Mouse (Mus musculus): ENCODE data around the gene Wfikkn2.

The Wfikkn2 gene

GRCm38 (mm10) chr11:94265134-94265785 is 19.5 kb upstream of the Wfikkn2 start:
- DNase-seq (ENCODE audit: extremely low spot score, low spot score) = peak; percentile 61

- no peak for DNase-seq (ENCODE audit: extremely low spot score, low spot score)
Observed at GRCm38 (mm10) chr11:94261585-94262370, 16.0 kb upstream of the Wfikkn2 start.

- DNase-seq (ENCODE audit: extremely low spot score, low spot score) = no peak
Observed at GRCm38 (mm10) chr11:94259814-94260213, 14.0 kb upstream of the Wfikkn2 start.

- no peak for DNase-seq (ENCODE audit: extremely low spot score, low spot score)
Observed at GRCm38 (mm10) chr11:94257987-94258386, 12.2 kb upstream of the Wfikkn2 start.

GRCm38 (mm10) chr11:94255733-94256132 is 9.9 kb upstream of the Wfikkn2 start:
- DNase-seq (ENCODE audit: extremely low spot score, low spot score) = no peak

- no peak for DNase-seq (ENCODE audit: extremely low spot score, low spot score)
Observed at GRCm38 (mm10) chr11:94253691-94254090, 7.9 kb upstream of the Wfikkn2 start.

- no peak for DNase-seq (ENCODE audit: extremely low spot score, low spot score)
Observed at GRCm38 (mm10) chr11:94253156-94253555, 7.4 kb upstream of the Wfikkn2 start.

GRCm38 (mm10) chr11:94246789-94247061 is 920 bp upstream of the Wfikkn2 start:
- DNase-seq (ENCODE audit: extremely low spot score, low spot score) = no peak

- no peak for DNase-seq (ENCODE audit: extremely low spot score, low spot score)
Observed at GRCm38 (mm10) chr11:94244385-94244784, 1.4 kb downstream of the Wfikkn2 start.

GRCm38 (mm10) chr11:94243422-94244180 is 2.2 kb downstream of the Wfikkn2 start:
- DNase-seq (ENCODE audit: extremely low spot score, low spot score) = no peak

- DNase-seq (ENCODE audit: extremely low spot score, low spot score) = peak; percentile 57
Observed at GRCm38 (mm10) chr11:94242760-94243421, 2.9 kb downstream of the Wfikkn2 start.

GRCm38 (mm10) chr11:94239706-94240105 is 6.1 kb downstream of the Wfikkn2 start:
- no peak for DNase-seq (ENCODE audit: extremely low spot score, low spot score)

GRCm38 (mm10) chr11:94238786-94239185 is 7.0 kb downstream of the Wfikkn2 start:
- no peak for DNase-seq (ENCODE audit: extremely low spot score, low spot score)

- peak; percentile 67 for DNase-seq (ENCODE audit: extremely low spot score, low spot score)
Observed at GRCm38 (mm10) chr11:94236074-94236473, 9.7 kb downstream of the Wfikkn2 start.

- DNase-seq (ENCODE audit: extremely low spot score, low spot score) = no peak
Observed at GRCm38 (mm10) chr11:94234857-94235256, 10.9 kb downstream of the Wfikkn2 start.

- DNase-seq (ENCODE audit: extremely low spot score, low spot score) = no peak
Observed at GRCm38 (mm10) chr11:94234380-94234779, 11.4 kb downstream of the Wfikkn2 start.

- DNase-seq (ENCODE audit: extremely low spot score, low spot score) = no peak
Observed at GRCm38 (mm10) chr11:94233405-94233804, 12.4 kb downstream of the Wfikkn2 start.

- DNase-seq (ENCODE audit: extremely low spot score, low spot score) = no peak
Observed at GRCm38 (mm10) chr11:94231821-94232552, 13.8 kb downstream of the Wfikkn2 start.

GRCm38 (mm10) chr11:94230244-94230643 is 15.6 kb downstream of the Wfikkn2 start:
- no peak for DNase-seq (ENCODE audit: extremely low spot score, low spot score)

- no peak for DNase-seq (ENCODE audit: extremely low spot score, low spot score)
Observed at GRCm38 (mm10) chr11:94229207-94229960, 16.4 kb downstream of the Wfikkn2 start.

All from neural tube, embryonic 10.5 days (tissue).